Mouse (Mus musculus) gastrocnemius, postnatal 10 days (tissue): ENCODE data around the gene Gm21083. TPM values are rescaled to one million over a fixed set of nuclear protein-coding genes. Genes with fewer than 3 reads are reported as not detected.
"Not testable (repeated sequence)": the region's sequence is repeated elsewhere in the genome, so short reads cannot be mapped to it uniquely, and the experiment has no call there.

Source experiments
- DNase-seq: peaks from one replicate; pipeline ENCODE4 v3.0.0; 2021; ENCODE audit warnings: mixed read lengths
- long read RNA-seq, 2 experiments: library from polyadenylated mRNA; stranded (forward); transcript quantifications; one replicate each; pipeline ENCODE4 v2.0.0; 2021
- total RNA-seq, 2 experiments: library from RNA; stranded (reverse); gene quantifications; 2 replicates each; pipeline ENCODE4 v1.2.3; 2021

Gm21083 gene
- not detected for total RNA-seq
- long read RNA-seq, experiment 1: 0 reads
- long read RNA-seq, experiment 2: 0 reads

- DNase-seq: not testable (repeated sequence)
Measured at GRCm38 (mm10) chr5:15577033-15577432, at the start of gene Gm21083. Gm21083 (plus strand) TSS chr5:15577333.

- DNase-seq: not testable (repeated sequence)
Measured at GRCm38 (mm10) chr5:15529122-15529521, 48.0 kb upstream of the Gm21083 start, which contains the start of gene Gm21190. Gm21190 (minus strand) TSS chr5:15529222.

GRCm38 (mm10) chr5:15548642-15549041 is 28.5 kb upstream of the Gm21083 start:
- DNase-seq: not testable (repeated sequence)

- not testable (repeated sequence) for DNase-seq
Measured at GRCm38 (mm10) chr5:15549134-15549533, 28.0 kb upstream of the Gm21083 start.

GRCm38 (mm10) chr5:15549606-15550005 is 27.5 kb upstream of the Gm21083 start:
- DNase-seq: not testable (repeated sequence)

- DNase-seq: not testable (repeated sequence)
Measured at GRCm38 (mm10) chr5:15558654-15559053, 18.5 kb upstream of the Gm21083 start.

GRCm38 (mm10) chr5:15561425-15562264 is 15.5 kb upstream of the Gm21083 start:
- DNase-seq: not testable (repeated sequence)

- DNase-seq: not testable (repeated sequence)
Measured at GRCm38 (mm10) chr5:15573735-15574134, 3.4 kb upstream of the Gm21083 start.

GRCm38 (mm10) chr5:15586351-15586750 is 9.2 kb downstream of the Gm21083 start:
- DNase-seq: peak; percentile 43

- not testable (repeated sequence) for DNase-seq
Measured at GRCm38 (mm10) chr5:15588291-15588690, 11.2 kb downstream of the Gm21083 start.

- DNase-seq: not testable (repeated sequence)
Measured at GRCm38 (mm10) chr5:15590635-15591034, 13.5 kb downstream of the Gm21083 start.

GRCm38 (mm10) chr5:15591577-15591976 is 14.4 kb downstream of the Gm21083 start:
- not testable (repeated sequence) for DNase-seq

- DNase-seq: not testable (repeated sequence)
Measured at GRCm38 (mm10) chr5:15598831-15599230, 21.7 kb downstream of the Gm21083 start.

- not testable (repeated sequence) for DNase-seq
Measured at GRCm38 (mm10) chr5:15600342-15600741, 23.2 kb downstream of the Gm21083 start.

GRCm38 (mm10) chr5:15601481-15601880 is 24.3 kb downstream of the Gm21083 start:
- not testable (repeated sequence) for DNase-seq

GRCm38 (mm10) chr5:15601960-15602359 is 24.8 kb downstream of the Gm21083 start:
- not testable (repeated sequence) for DNase-seq

- not testable (repeated sequence) for DNase-seq
Measured at GRCm38 (mm10) chr5:15602424-15602947, 25.4 kb downstream of the Gm21083 start.

- not testable (repeated sequence) for DNase-seq
Measured at GRCm38 (mm10) chr5:15603008-15603407, 25.9 kb downstream of the Gm21083 start.

GRCm38 (mm10) chr5:15603585-15603984 is 26.5 kb downstream of the Gm21083 start:
- not testable (repeated sequence) for DNase-seq

- DNase-seq: peak; percentile 3
Measured at GRCm38 (mm10) chr5:15606677-15607076, 29.5 kb downstream of the Gm21083 start.

- not testable (repeated sequence) for DNase-seq
Measured at GRCm38 (mm10) chr5:15610695-15611094, 33.6 kb downstream of the Gm21083 start.

- DNase-seq: not testable (repeated sequence)
Measured at GRCm38 (mm10) chr5:15616195-15616594, 39.1 kb downstream of the Gm21083 start.

GRCm38 (mm10) chr5:15618764-15619163 is 41.6 kb downstream of the Gm21083 start, which contains the start of gene Speer4d:
Speer4d (plus strand) TSS chr5:15619064.
- DNase-seq: not testable (repeated sequence)
